Mouse (Mus musculus) embryonic facial prominence, embryonic 12.5 days (tissue): Measurements from ENCODE around the gene Mkln1. TPM values are rescaled to one million over a fixed set of nuclear protein-coding genes. Genes with fewer than 3 reads are reported as not detected.

ENCODE experiments used
- ATAC-seq: fragments of 200-750 bp; cut with Nextera tagmentation; 2 replicates; pipeline ENCODE4 v1.8.0; 2017; ENCODE audit not compliant: insufficient number of reproducible peaks, insufficient read depth, low FRiP score, low TSS enrichment
- H3K27ac ChIP-seq: fragments of 300-500 bp; sonication (generic); 2 replicates; pipeline ENCODE4 v1.5.1; 2016; ENCODE audit warnings: mild to moderate bottlenecking
- H3K27me3 ChIP-seq: fragments of 300-500 bp; sonication (generic); 2 replicates; pipeline ENCODE4 v1.6.1; 2016; ENCODE audit warnings: mild to moderate bottlenecking, moderate library complexity
- H3K36me3 ChIP-seq: fragments of 300-500 bp; sonication (generic); 2 replicates; pipeline ENCODE4 v1.6.1; 2016; ENCODE audit warnings: mild to moderate bottlenecking
- H3K4me1 ChIP-seq: fragments of 300-500 bp; sonication (generic); 2 replicates; pipeline ENCODE4 v1.6.1; 2016
- H3K4me2 ChIP-seq: fragments of 300-500 bp; sonication (generic); replicated peaks from 2 replicates; pipeline ENCODE4 v1.6.1; 2016; ENCODE audit warnings: mild to moderate bottlenecking, moderate library complexity
- H3K4me3 ChIP-seq: fragments of 300-500 bp; sonication (generic); 2 replicates; pipeline ENCODE4 v1.5.1; 2016; ENCODE audit warnings: mild to moderate bottlenecking
- H3K9ac ChIP-seq: fragments of 300-500 bp; sonication (generic); 2 replicates; pipeline ENCODE4 v1.6.1; 2016; ENCODE audit warnings: mild to moderate bottlenecking, moderate library complexity
- H3K9me3 ChIP-seq: fragments of 300-500 bp; sonication (generic); 2 replicates; pipeline ENCODE4 v1.6.1; 2016; ENCODE audit warnings: mild to moderate bottlenecking, moderate library complexity
- WGBS: fragments of 180-500 bp; shearing (Covaris S2); methylation state at CpG from one replicate; pipeline ENCODE4 v1.1.7; 2016; 5-methylcytosine and 5-hydroxymethylcytosine counted together
- polyA plus RNA-seq: library from polyadenylated mRNA; unstranded; fragments of >200 nt; fragmentation: Nextera tagmentation; extraction: Ambion mirVana; gene quantifications from 2 replicates; pipeline ENCODE4 v1.2.1, GENCODE M21; 2016

The Mkln1 gene
- polyA plus RNA-seq, 1 experiment from 2014 or later, result 199 TPM

DNA sequence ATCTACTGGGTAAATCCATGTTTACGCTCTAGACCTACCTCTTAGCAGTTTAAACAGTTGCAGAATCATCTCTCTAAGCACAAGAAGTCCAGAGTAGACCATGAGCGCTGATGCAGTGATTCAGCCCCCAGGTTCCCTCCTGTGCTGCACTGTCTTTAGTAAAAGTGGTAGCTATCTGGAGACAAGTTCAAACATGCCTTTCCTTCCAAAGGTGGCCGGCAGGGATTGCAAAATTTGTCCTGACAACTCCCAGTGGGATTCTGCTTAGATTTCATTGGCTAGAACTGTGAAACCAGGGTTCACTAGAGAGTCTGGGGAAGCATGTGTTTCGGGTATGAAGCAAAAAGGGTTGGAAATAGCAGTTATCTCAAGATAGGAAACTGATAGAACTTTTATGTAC is 81.5 kb downstream of the Mkln1 start:
- Histone ChIP-seq H3K36me3 (peaks cover 13% of the 10 kb centered on the region; the same call in 1 of the 2 replicates), H3K4me1 (no peaks in the 10 kb centered on the region), H3K9ac (no peak overlapping the region), H3K27ac (no peak overlapping the region), H3K27me3 (no peaks in the 10 kb centered on the region), H3K4me2 (no peak overlapping the region), H3K4me3 (no peak overlapping the region), H3K9me3 (no peaks in the 10 kb centered on the region)
- 68% methylated on average over 4 of the region's 4 CpGs for WGBS
- no peak for ATAC-seq

DNA sequence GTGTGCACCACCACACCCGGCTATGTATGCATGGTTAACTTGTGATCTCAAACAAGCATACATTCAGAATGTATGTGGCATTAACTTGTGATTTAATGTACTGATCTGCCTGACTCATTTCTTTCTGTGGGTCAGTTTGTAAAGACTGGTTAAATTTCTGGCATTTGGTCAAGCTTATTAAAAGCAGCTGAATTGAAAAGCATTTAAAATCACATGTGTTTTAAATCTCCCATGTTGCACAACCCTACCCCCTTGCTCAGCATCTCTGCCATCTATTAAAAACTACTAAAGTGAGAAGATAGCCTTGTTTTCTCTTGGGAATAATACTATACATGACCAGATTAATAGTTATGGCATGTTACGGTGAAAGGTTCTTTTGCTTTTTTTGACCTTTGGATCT is 88.1 kb downstream of the Mkln1 start:
- ATAC-seq, result no peak
- Histone ChIP-seq H3K27ac (no peak overlapping the region), H3K4me2 (no peak overlapping the region), H3K36me3 (peaks cover 24% of the 10 kb centered on the region; the same call in 1 of the 2 replicates), H3K4me1 (no peaks in the 10 kb centered on the region), H3K9me3 (no peaks in the 10 kb centered on the region), H3K9ac (no peak overlapping the region), H3K27me3 (no peaks in the 10 kb centered on the region), H3K4me3 (no peak overlapping the region)
- 79% methylated on average over 2 of the region's 2 CpGs for WGBS

- H3K27me3 ChIP-seq, result no peaks in the 10 kb centered on the region
- no peaks in the 10 kb centered on the region for H3K4me1 ChIP-seq
- H3K9me3 ChIP-seq, result no peaks in the 10 kb centered on the region
- H3K9ac ChIP-seq, result no peak overlapping the region
- no peak overlapping the region for H3K27ac ChIP-seq
- 95% methylated on average over 7 of the region's 7 CpGs for WGBS
- H3K4me2 ChIP-seq, result no peak overlapping the region
- peaks cover 27% of the 10 kb centered on the region; the same call in 1 of the 2 replicates for H3K36me3 ChIP-seq
- no peak for ATAC-seq
- H3K4me3 ChIP-seq, result no peak overlapping the region
Measured at GRCm38 (mm10) chr6:31489950-31490349, 91.4 kb downstream of the Mkln1 start.

GRCm38 (mm10) chr6:31495122-31495731 is 96.7 kb downstream of the Mkln1 start:
- Histone ChIP-seq H3K4me1 (no peaks in the 10 kb centered on the region), H3K4me3 (no peak overlapping the region), H3K4me2 (no peak overlapping the region), H3K27ac (no peak overlapping the region), H3K9me3 (no peaks in the 10 kb centered on the region), H3K27me3 (no peaks in the 10 kb centered on the region), H3K36me3 (peaks cover 27% of the 10 kb centered on the region), H3K9ac (no peak overlapping the region)
- 83% methylated on average over 2 of the region's 2 CpGs for WGBS
- ATAC-seq, result no peak

DNA sequence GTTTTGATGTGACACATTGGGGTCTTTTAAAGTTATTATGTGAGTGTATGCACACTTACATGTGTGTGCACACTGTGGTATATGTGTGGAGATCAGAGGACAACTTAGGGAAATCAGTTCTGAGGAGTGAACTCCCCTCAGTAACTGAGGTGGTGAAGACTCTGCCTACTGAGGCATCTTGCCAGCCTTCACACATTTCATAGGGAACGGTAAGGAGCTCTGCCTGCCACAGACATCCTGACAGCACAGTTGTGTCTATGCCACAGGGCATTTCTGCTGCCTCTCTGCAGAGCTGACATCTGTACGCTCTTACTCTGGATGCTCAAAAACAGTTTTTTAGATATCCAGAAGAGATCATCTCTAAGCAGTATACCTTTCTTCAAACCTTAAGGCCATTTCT is 97.7 kb downstream of the Mkln1 start:
- H3K9me3 ChIP-seq, result no peaks in the 10 kb centered on the region
- no peak overlapping the region for H3K27ac ChIP-seq
- no peaks in the 10 kb centered on the region for H3K4me1 ChIP-seq
- H3K4me2 ChIP-seq, result no peak overlapping the region
- no peaks in the 10 kb centered on the region for H3K27me3 ChIP-seq
- H3K4me3 ChIP-seq, result no peak overlapping the region
- no peak overlapping the region for H3K9ac ChIP-seq
- ATAC-seq, result no peak
- 93% methylated on average over 2 of the region's 2 CpGs for WGBS
- H3K36me3 ChIP-seq, result peaks cover 19% of the 10 kb centered on the region

GRCm38 (mm10) chr6:31499836-31500235 is 101.3 kb downstream of the Mkln1 start:
- Histone ChIP-seq H3K9ac (no peak overlapping the region), H3K9me3 (no peaks in the 10 kb centered on the region), H3K27ac (no peak overlapping the region), H3K4me2 (no peak overlapping the region), H3K27me3 (no peaks in the 10 kb centered on the region), H3K4me3 (no peak overlapping the region), H3K4me1 (no peaks in the 10 kb centered on the region), H3K36me3 (peaks cover 30% of the 10 kb centered on the region)
- no peak for ATAC-seq
- 88% methylated on average over 10 of the region's 10 CpGs for WGBS

DNA sequence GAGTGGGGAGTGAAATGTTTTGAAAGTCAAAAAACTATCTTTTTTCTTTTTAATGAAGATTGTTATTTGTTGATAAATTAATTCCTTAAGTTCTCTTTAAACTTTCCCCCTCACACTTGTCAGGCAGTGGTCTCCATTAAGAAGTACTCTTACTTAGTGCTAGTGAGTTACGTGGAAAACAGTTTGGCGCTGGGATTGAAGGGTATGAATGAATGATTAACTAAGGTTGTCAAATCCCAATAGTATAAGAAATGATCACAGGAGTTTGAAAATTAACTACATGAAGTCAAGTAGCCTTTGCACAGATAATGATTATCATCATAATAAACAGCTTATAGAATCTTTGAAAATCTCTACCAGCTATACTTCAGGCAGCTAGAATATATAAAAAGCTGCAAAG is 101.7 kb downstream of the Mkln1 start:
- peaks cover 29% of the 10 kb centered on the region for H3K36me3 ChIP-seq
- 95% methylated on average over 2 of the region's 2 CpGs for WGBS

DNA sequence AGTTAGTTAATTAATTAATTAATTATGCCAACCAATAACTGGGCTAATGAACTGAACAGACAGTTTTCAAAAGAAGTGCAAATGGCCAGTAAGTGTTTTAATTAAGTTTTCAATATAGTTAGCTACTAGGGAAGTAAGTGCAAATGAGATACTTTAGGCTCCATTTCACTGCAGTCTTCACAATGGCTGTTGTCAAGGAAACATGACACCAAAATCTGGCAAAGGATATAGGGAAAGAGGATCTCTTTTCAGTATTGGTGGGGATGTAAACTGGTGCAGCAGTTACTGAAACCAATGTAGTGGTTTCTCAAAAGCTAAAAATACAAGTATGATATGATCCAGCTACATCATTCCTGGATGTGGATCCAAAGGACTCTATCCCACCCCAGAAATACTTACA is 102.2 kb downstream of the Mkln1 start:
- Histone ChIP-seq H3K36me3 (peaks cover 26% of the 10 kb centered on the region), H3K9me3 (no peaks in the 10 kb centered on the region), H3K4me3 (no peak overlapping the region)

More for the DNA sequence above, 101.7 kb downstream of the Mkln1 start:
- H3K9me3 ChIP-seq, result no peaks in the 10 kb centered on the region
- no peak for ATAC-seq
- no peak overlapping the region for H3K27ac ChIP-seq
- no peak overlapping the region for H3K9ac ChIP-seq
- no peaks in the 10 kb centered on the region for H3K27me3 ChIP-seq
- H3K4me3 ChIP-seq, result no peak overlapping the region
- H3K4me2 ChIP-seq, result no peak overlapping the region
- no peaks in the 10 kb centered on the region for H3K4me1 ChIP-seq

GRCm38 (mm10) chr6:31502614-31503013 is 104.1 kb downstream of the Mkln1 start:
- 97% methylated on average over 2 of the region's 2 CpGs for WGBS
- Histone ChIP-seq H3K9ac (no peak overlapping the region), H3K27ac (no peak overlapping the region), H3K27me3 (no peaks in the 10 kb centered on the region), H3K4me3 (no peak overlapping the region), H3K4me1 (no peaks in the 10 kb centered on the region), H3K4me2 (no peak overlapping the region), H3K9me3 (no peaks in the 10 kb centered on the region), H3K36me3 (peaks cover 15% of the 10 kb centered on the region)
- ATAC-seq, result no peak

More for the DNA sequence above, 102.2 kb downstream of the Mkln1 start:
- no peak for ATAC-seq
- H3K9ac ChIP-seq, result no peak overlapping the region
- no peaks in the 10 kb centered on the region for H3K27me3 ChIP-seq
- H3K4me2 ChIP-seq, result no peak overlapping the region
- H3K4me1 ChIP-seq, result no peaks in the 10 kb centered on the region
- H3K27ac ChIP-seq, result no peak overlapping the region

DNA sequence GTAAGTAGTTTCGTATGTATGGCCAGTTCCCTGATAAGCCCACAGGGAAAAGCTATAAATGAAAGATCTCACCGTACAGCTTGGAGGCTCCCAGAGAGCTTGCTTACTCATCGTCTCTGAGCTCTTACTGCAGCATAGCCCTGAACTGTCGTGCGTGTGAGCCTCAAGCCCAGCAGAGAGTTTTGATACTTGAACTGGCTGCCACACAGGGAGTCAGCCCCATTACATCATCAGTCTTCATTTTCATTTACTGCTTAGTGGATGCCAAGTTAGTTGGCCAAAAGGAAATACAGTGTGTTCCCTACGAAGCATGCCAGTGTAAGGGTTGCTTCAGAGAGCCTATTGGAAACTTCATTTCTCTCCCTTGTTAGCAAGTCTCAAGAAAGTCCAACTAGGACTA is 115.2 kb downstream of the Mkln1 start:
- no peak for ATAC-seq
- peaks cover 6% of the 10 kb centered on the region for H3K36me3 ChIP-seq
- H3K27ac ChIP-seq, result no peak overlapping the region
- H3K4me2 ChIP-seq, result no peak overlapping the region
- WGBS, result 80% methylated on average over 6 of the region's 6 CpGs
- H3K27me3 ChIP-seq, result no peaks in the 10 kb centered on the region
- no peaks in the 10 kb centered on the region for H3K9me3 ChIP-seq
- H3K4me1 ChIP-seq, result no peaks in the 10 kb centered on the region
- no peak overlapping the region for H3K4me3 ChIP-seq
- H3K9ac ChIP-seq, result no peak overlapping the region

- no peaks in the 10 kb centered on the region for H3K9me3 ChIP-seq
- H3K9ac ChIP-seq, result no peak overlapping the region
- H3K4me2 ChIP-seq, result no peak overlapping the region
- no peaks in the 10 kb centered on the region; the same call in 1 of the 2 replicates for H3K4me1 ChIP-seq
- peaks cover 6% of the 10 kb centered on the region; the same call in 1 of the 2 replicates for H3K36me3 ChIP-seq
- ATAC-seq, result no peak
- H3K4me3 ChIP-seq, result no peak overlapping the region
- H3K27ac ChIP-seq, result no peak overlapping the region
- WGBS, result 82% methylated on average over 9 of the region's 9 CpGs
- H3K27me3 ChIP-seq, result no peaks in the 10 kb centered on the region
Measured at GRCm38 (mm10) chr6:31517681-31518337, 119.3 kb downstream of the Mkln1 start.

GRCm38 (mm10) chr6:31518338-31518698 is 119.8 kb downstream of the Mkln1 start:
- Histone ChIP-seq H3K4me3 (no peak overlapping the region), H3K4me1 (no peaks in the 10 kb centered on the region; the same call in 1 of the 2 replicates), H3K36me3 (peaks cover 1% of the 10 kb centered on the region; the same call in 1 of the 2 replicates), H3K4me2 (no peak overlapping the region), H3K27me3 (no peaks in the 10 kb centered on the region), H3K9ac (no peak overlapping the region), H3K27ac (no peak overlapping the region), H3K9me3 (no peaks in the 10 kb centered on the region)
- ATAC-seq, result no peak
- WGBS, result 89% methylated on average over 2 of the region's 2 CpGs
